Comparison of ENCODE assay signal across 8 mouse cellular contexts in genomic region chr5:28070828-28071455, GRCm38 (mm10). TPM values are rescaled to one million over a fixed set of nuclear protein-coding genes. Genes with fewer than 3 reads are reported as not detected.
A peak's percentile ranks its signal among the peaks of the same experiment; 100 is the strongest.
DNase-seq lines count a peak whose midpoint lies in the region; ATAC-seq and TF ChIP-seq lines count a peak whose summit lies in the region.

Gene Insig1 (plus strand): TSS chr5:28071363.

- H3K9me3 ChIP-seq in hindbrain, embryonic 14.5 days (ENCODE audit: control insufficient read depth, low read length) = no peaks in the 10 kb centered on the region

- peaks cover 30% of the 10 kb centered on the region for H3K36me3 ChIP-seq in hindbrain, embryonic 14.5 days (replicated peaks; ENCODE audit: control insufficient read depth, insufficient read depth)

- H3K27me3 ChIP-seq in Patski = no peaks in the 10 kb centered on the region
- no peaks in the 10 kb centered on the region for H3K27me3 ChIP-seq in hindbrain, embryonic 14.5 days (ENCODE audit: control insufficient read depth, insufficient read depth, low read length)

- H3K27ac ChIP-seq in hindbrain, embryonic 14.5 days = peak within 1 kb of the TSS; percentile 95

- H3K4me2 ChIP-seq in hindbrain, embryonic 14.5 days (replicated peaks) = peak within 1 kb of the TSS; percentile 87

- peak within 1 kb of the TSS; percentile 75 for H3K9ac ChIP-seq in hindbrain, embryonic 14.5 days

- peak; percentile 90 for ATAC-seq in Patski
- ATAC-seq in hindbrain, embryonic 14.5 days (ENCODE audit: low FRiP score) = peak; percentile 94

- peaks cover 28% of the 10 kb centered on the region for H3K4me1 ChIP-seq in hindbrain, embryonic 14.5 days (replicated peaks; ENCODE audit: control insufficient read depth, insufficient read depth, low read length)

- peak within 1 kb of the TSS; percentile 76 for H3K4me3 ChIP-seq in hindbrain, embryonic 14.5 days (replicated peaks; ENCODE audit: low read length)

- in situ Hi-C loops in Patski (cut with MboI; ENCODE audit: low pct_unique_long_range_greater_than_20kb) = loop anchor here (10.0 kb wide), 1 partner anchor 276 kb away; the partner anchor contains the start of gene Paxip1

- POLR2A ChIA-PET in Patski (lab: Charles Lee) = interaction anchor here (1.7 kb wide), 1 partner anchor 280 kb away, joined by 3 read pairs; the partner anchor contains the start of gene Paxip1

- no peak for TF ChIP-seq CTCF in Patski (IDR thresholded peaks at IDR 0.05)

- WGBS in hindbrain, embryonic 14.5 days = under 1% methylated on average over 64 of the region's 64 CpGs

- CTCF ChIA-PET in Patski (lab: Charles Lee) = no interaction called here

- DNase-seq in Patski (ENCODE audit: low read depth, low spot score) = peak; percentile 83
- peak; percentile 99 to 100 for DNase-seq in cerebellum, postnatal 14 days
- DNase-seq in frontal cortex, postnatal 25 days (ENCODE audit: low spot score in 2 of 2) = peak; percentile 95 to 97
- DNase-seq in hindbrain, embryonic 14.5 days (ENCODE audit: low spot score) = peak; percentile 98
- peak; percentile 98 for DNase-seq in layer of hippocampus, postnatal 36 days
- peak; percentile 98 for DNase-seq in lung, postnatal 36 days
- peak; percentile 99 for DNase-seq in retina, postnatal 1 day
- peak; percentile 96 to 98 for DNase-seq in urinary bladder, adult 18-20 months (ENCODE audit: low spot score in 2 of 2)

RNA-seq across cellular contexts. Expression of gene Insig1, which starts in this region (rescaled TPM):
- polyA plus RNA-seq in Patski (2021) = 19.8 TPM
- 79.0 and 92.6 TPM in 2 replicates for polyA plus RNA-seq in hindbrain, embryonic 14.5 days (2014; fragmentation: Nextera tagmentation; extraction: Ambion mirVana)
- 10 to 100 TPM; 54.9 TPM for total RNA-seq in layer of hippocampus, postnatal 36 days (2021)

Comparison
In these comparisons a context has a peak if more than half of its experiments do, and no peak if none do; other contexts are left out.
1. Peak in every context shown above with its lines: DNase-seq, ATAC-seq, H3K4me3 ChIP-seq and H3K27ac ChIP-seq.